9 mouse cellular contexts compared by ENCODE assay signal in the genomic region with DNA sequence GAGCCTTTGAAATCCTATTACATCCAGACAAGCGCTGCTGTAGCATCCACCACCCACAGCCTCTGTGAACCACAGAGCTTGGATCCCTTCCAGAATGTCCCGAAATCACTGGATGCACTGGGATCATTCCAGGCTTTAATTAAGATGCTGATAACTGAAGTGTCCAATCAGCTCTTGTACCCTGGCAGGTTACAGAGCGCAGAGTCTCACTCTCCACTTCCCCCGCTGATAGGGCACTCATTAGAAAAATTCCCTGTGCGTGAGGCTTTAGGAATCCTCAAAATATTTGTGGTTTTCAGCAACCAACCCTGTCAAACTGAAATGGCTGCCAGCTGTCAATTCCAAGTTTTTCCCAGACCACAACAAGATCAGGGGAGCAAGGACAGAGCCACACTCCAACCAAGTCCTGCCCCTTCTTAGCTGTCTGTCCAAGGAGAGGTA. TPM values are rescaled to one million over a fixed set of nuclear protein-coding genes. Genes with fewer than 3 reads are reported as not detected.
A peak's percentile ranks its signal among the peaks of the same experiment; 100 is the strongest.
DNase-seq lines count a peak whose midpoint lies in the region; ATAC-seq and TF ChIP-seq lines count a peak whose summit lies in the region.
"Had no signal": no experiment of that assay in that cellular context is flagged by ENCODE, and none has a peak within 500 bp of the region (broad histone marks: within the 10 kb centered on the region; RNA-seq: fewer than 3 reads in every experiment).

No protein-coding gene starts in this region.

- no peaks in the 10 kb centered on the region for H3K27me3 ChIP-seq in midbrain, embryonic 14.5 days (ENCODE audit: control insufficient read depth, insufficient read depth, low read length)
- no peaks in the 10 kb centered on the region for H3K27me3 ChIP-seq in midbrain, embryonic 11.5 days (ENCODE audit: control insufficient read depth, insufficient read depth, low read length)
- no peaks in the 10 kb centered on the region for H3K27me3 ChIP-seq in heart, postnatal 0 days (ENCODE audit: control insufficient read depth, insufficient read depth, low read length)
- H3K27me3 ChIP-seq in midbrain, postnatal 0 days (ENCODE audit: insufficient read depth, low read length) = no peaks in the 10 kb centered on the region
- H3K27me3 ChIP-seq: stomach, embryonic 15.5 days had no signal

- H3K9me3 ChIP-seq in midbrain, embryonic 14.5 days (ENCODE audit: control insufficient read depth, low read length) = no peaks in the 10 kb centered on the region
- H3K9me3 ChIP-seq in midbrain, embryonic 11.5 days (ENCODE audit: control insufficient read depth, low read length) = no peaks in the 10 kb centered on the region
- no peaks in the 10 kb centered on the region for H3K9me3 ChIP-seq in heart, postnatal 0 days (replicated peaks; ENCODE audit: control insufficient read depth, low read length)
- no peaks in the 10 kb centered on the region for H3K9me3 ChIP-seq in midbrain, postnatal 0 days (ENCODE audit: low read length)
- H3K9me3 ChIP-seq: stomach, embryonic 15.5 days had no signal

- H3K9ac ChIP-seq in midbrain, embryonic 14.5 days (replicated peaks; ENCODE audit: low read length) = no peak overlapping the region
- no peak overlapping the region for H3K9ac ChIP-seq in midbrain, embryonic 11.5 days (ENCODE audit: low read length)
- H3K9ac ChIP-seq in heart, postnatal 0 days (replicated peaks; ENCODE audit: low read depth, low read length) = no peak overlapping the region
- no peak overlapping the region for H3K9ac ChIP-seq in midbrain, postnatal 0 days (replicated peaks; ENCODE audit: low read length, poor library complexity, severe bottlenecking)
- H3K9ac ChIP-seq: stomach, embryonic 15.5 days had no signal

- H3K4me2 ChIP-seq in midbrain, embryonic 14.5 days (ENCODE audit: low read length) = no peak overlapping the region
- H3K4me2 ChIP-seq in midbrain, embryonic 11.5 days = no peak overlapping the region
- H3K4me2 ChIP-seq in heart, postnatal 0 days (ENCODE audit: low read depth, low read length) = no peak overlapping the region
- H3K4me2 ChIP-seq in midbrain, postnatal 0 days (ENCODE audit: low read depth, low read length, poor library complexity, severe bottlenecking) = no peak overlapping the region
- H3K4me2 ChIP-seq: stomach, embryonic 15.5 days had no signal

- no peak overlapping the region for H3K27ac ChIP-seq in midbrain, embryonic 14.5 days (replicated peaks; ENCODE audit: low read depth, low read length)
- H3K27ac ChIP-seq in midbrain, embryonic 11.5 days (ENCODE audit: low read depth, low read length) = no peak overlapping the region
- peak overlapping the region; percentile 53 for H3K27ac ChIP-seq in heart, postnatal 0 days (ENCODE audit: low read depth)
- no peak overlapping the region for H3K27ac ChIP-seq in midbrain, postnatal 0 days (ENCODE audit: low read depth, low read length)
- H3K27ac ChIP-seq: stomach, embryonic 15.5 days had no signal

- no peaks in the 10 kb centered on the region for H3K4me1 ChIP-seq in midbrain, embryonic 14.5 days (ENCODE audit: control insufficient read depth, insufficient read depth, low read length)
- H3K4me1 ChIP-seq in midbrain, embryonic 11.5 days (ENCODE audit: control insufficient read depth, insufficient read depth, low read length) = no peaks in the 10 kb centered on the region
- peaks cover 32% of the 10 kb centered on the region for H3K4me1 ChIP-seq in heart, postnatal 0 days (ENCODE audit: control insufficient read depth, insufficient read depth)
- H3K4me1 ChIP-seq in midbrain, postnatal 0 days (ENCODE audit: insufficient read depth, low read length) = no peaks in the 10 kb centered on the region

- DNase-seq in cerebellum, postnatal 14 days = peak; percentile 40 to 50
- DNase-seq in cerebellum, postnatal 36 days = no peak
- peak; percentile 71 for DNase-seq in midbrain, embryonic 14.5 days
- DNase-seq in midbrain, embryonic 11.5 days (ENCODE audit: low spot score, missing footprints) = no peak
- peak; percentile 92 for DNase-seq in heart, postnatal 0 days (ENCODE audit: low spot score)
- peak; percentile 79 for DNase-seq in midbrain, postnatal 0 days (ENCODE audit: low spot score)
- DNase-seq in right cerebral cortex, adult 18-20 months = no peak
- no peak for DNase-seq in urinary bladder, postnatal 14 days (ENCODE audit: low spot score)

- TF ChIP-seq EP300 in heart, postnatal 0 days (IDR thresholded peaks at IDR 0.05; ENCODE audit: low read depth) = peak; percentile 99

- H3K36me3 ChIP-seq in midbrain, embryonic 14.5 days (ENCODE audit: control insufficient read depth, insufficient read depth, low read length) = no peaks in the 10 kb centered on the region
- no peaks in the 10 kb centered on the region for H3K36me3 ChIP-seq in midbrain, embryonic 11.5 days (ENCODE audit: control insufficient read depth, insufficient read depth, low read length)
- no peaks in the 10 kb centered on the region for H3K36me3 ChIP-seq in heart, postnatal 0 days (replicated peaks; ENCODE audit: control insufficient read depth, insufficient read depth, low read length)
- H3K36me3 ChIP-seq in midbrain, postnatal 0 days (ENCODE audit: insufficient read depth, low read length) = no peaks in the 10 kb centered on the region
- H3K36me3 ChIP-seq: stomach, embryonic 15.5 days had no signal

- TF ChIP-seq CTCF in heart, postnatal 0 days (IDR thresholded peaks at IDR 0.05; ENCODE audit: low read depth) = no peak
- no peak for TF ChIP-seq CTCF in midbrain, postnatal 0 days (IDR thresholded peaks at IDR 0.05)

- WGBS in midbrain, embryonic 14.5 days = 52% methylated on average over 5 of the region's 5 CpGs
- 77% methylated on average over 5 of the region's 5 CpGs for WGBS in midbrain, embryonic 11.5 days
- WGBS in heart, postnatal 0 days = 16% methylated on average over 5 of the region's 5 CpGs
- 36% methylated on average over 5 of the region's 5 CpGs for WGBS in midbrain, postnatal 0 days

- H3K4me3 ChIP-seq in midbrain, embryonic 14.5 days (replicated peaks; ENCODE audit: low read depth, low read length) = no peak overlapping the region
- H3K4me3 ChIP-seq in midbrain, embryonic 11.5 days (ENCODE audit: low read depth, low read length) = no peak overlapping the region
- no peak overlapping the region for H3K4me3 ChIP-seq in heart, postnatal 0 days (ENCODE audit: low read depth, low read length)
- no peak overlapping the region for H3K4me3 ChIP-seq in midbrain, postnatal 0 days (ENCODE audit: low read depth, low read length)
- H3K4me3 ChIP-seq: stomach, embryonic 15.5 days had no signal

- peak; percentile 60; the same call in 1 of the 2 replicates for ATAC-seq in midbrain, embryonic 14.5 days (ENCODE audit: low FRiP score, low TSS enrichment)
- no peak for ATAC-seq in midbrain, embryonic 11.5 days (ENCODE audit: low FRiP score)
- ATAC-seq in heart, postnatal 0 days (ENCODE audit: insufficient read depth, low read depth) = peak; percentile 95
- peak; percentile 60; the same call in 1 of the 2 replicates for ATAC-seq in midbrain, postnatal 0 days (ENCODE audit: low FRiP score)

RNA-seq across cellular contexts. Expression of a gene that starts 2.2 kb away (rescaled TPM):
- polyA plus RNA-seq in midbrain, embryonic 14.5 days (2014; fragmentation: Nextera tagmentation; extraction: Ambion mirVana) = not detected in 2 replicates
- polyA plus RNA-seq in midbrain, embryonic 11.5 days (2014; fragmentation: Nextera tagmentation; extraction: Ambion mirVana) = 0.08 and 0.27 TPM in 2 replicates
- total RNA-seq in heart, postnatal 0 days (2014; rRNA removed; ENCODE audit: low replicate concordance) = 0.73 and 1.4 TPM in 2 replicates
- polyA plus RNA-seq in heart, postnatal 0 days (2015; fragmentation: Nextera tagmentation; extraction: Ambion mirVana) = 1.3 and 1.6 TPM in 2 replicates
- not detected in 2 replicates for total RNA-seq in midbrain, postnatal 0 days (2014; rRNA removed)
- polyA plus RNA-seq in midbrain, postnatal 0 days (2015; fragmentation: Nextera tagmentation; extraction: Ambion mirVana) = not detected in 2 replicates

Comparison
In these comparisons a context has a peak if more than half of its experiments do, and no peak if none do; other contexts are left out.
1. DNase-seq: peak in cerebellum, postnatal 14 days (2 of 2), midbrain, embryonic 14.5 days (single experiment), heart, postnatal 0 days (single experiment) and midbrain, postnatal 0 days (single experiment); none in cerebellum, postnatal 36 days (0 of 2), midbrain, embryonic 11.5 days (single experiment), right cerebral cortex, adult 18-20 months (single experiment) and urinary bladder, postnatal 14 days (single experiment).